Mouse (Mus musculus): ENCODE results near the gene Sobp. TPM values are rescaled to one million over a fixed set of nuclear protein-coding genes. Genes with fewer than 3 reads are reported as not detected.
A peak's percentile ranks its signal among the peaks of the same experiment; 100 is the strongest.

Gene Sobp
- polyA plus RNA-seq (2015; fragmentation: Nextera tagmentation; extraction: Ambion mirVana): 0.75 and 1.2 TPM in 2 replicates

DNA sequence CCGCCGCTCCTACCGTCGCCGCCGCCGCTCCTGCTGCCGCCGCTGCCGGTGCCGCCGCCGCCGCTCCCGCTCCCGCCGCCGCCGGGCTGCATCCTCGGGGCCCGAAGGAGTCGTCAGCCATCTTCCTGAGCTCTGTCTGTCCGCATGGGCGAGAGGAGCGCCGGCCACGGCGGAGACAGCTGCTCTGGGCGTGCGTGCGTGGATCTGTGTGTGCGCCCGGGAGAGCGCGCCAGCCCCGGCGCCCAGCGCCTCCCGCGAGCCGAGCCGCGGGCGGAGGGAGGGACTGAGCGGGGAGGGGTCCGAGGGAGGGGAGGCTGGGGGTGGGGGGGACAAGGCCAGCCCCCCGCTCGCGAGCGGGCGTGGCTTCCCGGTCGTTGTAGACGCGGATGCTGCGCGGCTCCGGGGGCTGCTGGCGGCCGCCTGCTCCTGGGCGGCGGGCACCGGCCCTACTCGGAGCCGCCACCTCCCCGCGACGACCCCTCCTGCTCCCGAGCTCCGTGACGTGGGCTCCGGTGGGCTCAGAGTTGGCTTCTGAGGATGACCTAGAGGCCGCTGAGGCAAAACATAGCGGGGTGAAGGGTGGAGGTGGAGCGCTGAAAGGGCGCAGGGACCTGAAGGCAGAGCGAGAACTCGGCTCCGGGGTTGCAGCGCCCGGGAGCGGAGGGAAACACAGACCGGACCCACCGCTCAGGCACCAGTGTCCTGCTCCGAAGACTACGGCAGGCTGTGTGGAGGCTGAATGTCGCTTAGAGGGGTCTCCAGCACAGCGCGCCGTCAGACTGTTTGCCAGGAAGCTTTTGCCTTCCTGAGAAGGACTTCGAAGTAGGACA, at the start of gene Sobp, which contains the start of gene 9030612E09Rik:
TSS of gene Sobp (minus strand) at position 205 of the 830 bp plus-strand sequence.
TSS of gene 9030612E09Rik (plus strand) at position 379 of the 830 bp plus-strand sequence.
- Histone ChIP-seq H3K9ac (ENCODE audit: low read length) (peak within 1 kb of the TSS; percentile 69), H3K36me3 (ENCODE audit: control insufficient read depth, insufficient read depth, low read length) (no peaks in the 10 kb centered on the region), H3K9me3 (ENCODE audit: control insufficient read depth, low read length) (no peaks in the 10 kb centered on the region), H3K4me1 (replicated peaks; ENCODE audit: control insufficient read depth, insufficient read depth) (no peaks in the 10 kb centered on the region), H3K27ac (replicated peaks) (peak within 1 kb of the TSS; percentile 56; the same call in 1 of the 2 replicates), H3K4me2 (replicated peaks; ENCODE audit: low read depth) (peak within 1 kb of the TSS; percentile 90), H3K4me3 (ENCODE audit: low read depth, low read length) (peak within 1 kb of the TSS; percentile 69), H3K27me3 (ENCODE audit: control insufficient read depth, insufficient read depth, low read length) (no peaks in the 10 kb centered on the region; the same call in 1 of the 2 replicates)
- WGBS: under 1% methylated on average over 40 of the region's 91 CpGs
- peak; percentile 50 for DNase-seq (ENCODE audit: low spot score)
- TF ChIP-seq EP300 (optimal IDR thresholded peaks at IDR 0.05): no peak
- TF ChIP-seq CTCF (IDR thresholded peaks at IDR 0.05; ENCODE audit: low read depth): no peak
- ATAC-seq (ENCODE audit: low FRiP score, low TSS enrichment): peak; percentile 79

GRCm38 (mm10) chr10:43223391-43223790, 49.1 kb upstream of the Sobp start:
- Histone ChIP-seq H3K4me3 (ENCODE audit: low read depth, low read length) (no peak overlapping the region), H3K4me1 (replicated peaks; ENCODE audit: control insufficient read depth, insufficient read depth) (no peaks in the 10 kb centered on the region; the same call in 1 of the 2 replicates), H3K27me3 (ENCODE audit: control insufficient read depth, insufficient read depth, low read length) (no peaks in the 10 kb centered on the region), H3K9me3 (ENCODE audit: control insufficient read depth, low read length) (no peaks in the 10 kb centered on the region), H3K36me3 (ENCODE audit: control insufficient read depth, insufficient read depth, low read length) (no peaks in the 10 kb centered on the region), H3K27ac (replicated peaks) (no peak overlapping the region), H3K4me2 (replicated peaks; ENCODE audit: low read depth) (no peak overlapping the region), H3K9ac (ENCODE audit: low read length) (no peak overlapping the region)
- no peak for TF ChIP-seq CTCF (IDR thresholded peaks at IDR 0.05; ENCODE audit: low read depth)
- TF ChIP-seq EP300 (optimal IDR thresholded peaks at IDR 0.05): no peak
- DNase-seq (ENCODE audit: low spot score): no peak
- no peak for ATAC-seq (ENCODE audit: low FRiP score, low TSS enrichment)
- WGBS: 86% methylated on average over 2 of the region's 2 CpGs

DNA sequence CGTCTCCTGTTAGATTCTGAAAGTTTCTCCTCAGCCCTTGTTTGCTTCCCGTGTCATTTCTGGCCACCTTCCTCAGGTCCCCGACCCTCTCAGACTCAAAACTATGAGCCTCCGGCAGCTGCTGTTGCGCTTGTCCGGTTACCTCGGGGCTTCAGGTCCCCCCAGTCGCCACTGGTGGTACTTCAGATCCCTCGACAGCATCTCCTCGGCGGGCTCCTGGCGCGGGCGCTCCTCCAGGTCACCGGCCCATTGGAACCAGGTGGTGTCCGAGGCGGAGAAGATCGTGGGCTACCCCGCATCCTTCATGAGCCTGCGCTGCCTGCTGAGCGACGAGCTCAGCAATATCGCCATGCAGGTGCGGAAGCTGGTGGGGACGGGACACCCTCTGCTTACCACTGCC, 47.3 kb upstream of the Sobp start:
- TF ChIP-seq EP300 (optimal IDR thresholded peaks at IDR 0.05) (no peak), CTCF (IDR thresholded peaks at IDR 0.05; ENCODE audit: low read depth) (no peak; the same call in none of the 2 replicates)
- WGBS: under 1% methylated on average over 25 of the region's 25 CpGs
- no peaks in the 10 kb centered on the region for H3K9me3 ChIP-seq (ENCODE audit: control insufficient read depth, low read length)
- H3K4me2 ChIP-seq (replicated peaks; ENCODE audit: low read depth): peak overlapping the region; percentile 97
- H3K36me3 ChIP-seq (ENCODE audit: control insufficient read depth, insufficient read depth, low read length): no peaks in the 10 kb centered on the region
- DNase-seq (ENCODE audit: low spot score) (no peak), ATAC-seq (ENCODE audit: low FRiP score, low TSS enrichment) (peak; percentile 39)
- no peaks in the 10 kb centered on the region for H3K27me3 ChIP-seq (ENCODE audit: control insufficient read depth, insufficient read depth, low read length)
- H3K9ac ChIP-seq (ENCODE audit: low read length): peak overlapping the region; percentile 92
- H3K27ac ChIP-seq (replicated peaks): peak overlapping the region; percentile 93
- H3K4me1 ChIP-seq (replicated peaks; ENCODE audit: control insufficient read depth, insufficient read depth): no peaks in the 10 kb centered on the region; the same call in 1 of the 2 replicates
- peak overlapping the region; percentile 90 for H3K4me3 ChIP-seq (ENCODE audit: low read depth, low read length)

- H3K4me2 ChIP-seq (replicated peaks; ENCODE audit: low read depth): peak within 1 kb of the TSS; percentile 97
- no peaks in the 10 kb centered on the region for H3K36me3 ChIP-seq (ENCODE audit: control insufficient read depth, insufficient read depth, low read length)
- no peaks in the 10 kb centered on the region for H3K9me3 ChIP-seq (ENCODE audit: control insufficient read depth, low read length)
- H3K4me3 ChIP-seq (ENCODE audit: low read depth, low read length): peak within 1 kb of the TSS; percentile 90
- peak within 1 kb of the TSS; percentile 92 for H3K9ac ChIP-seq (ENCODE audit: low read length)
- ATAC-seq (ENCODE audit: low FRiP score, low TSS enrichment) (peak; percentile 99), DNase-seq (ENCODE audit: low spot score) (peak; percentile 95)
- peak within 1 kb of the TSS; percentile 93 for H3K27ac ChIP-seq (replicated peaks)
- WGBS: under 1% methylated on average over 50 of the region's 50 CpGs
- TF ChIP-seq EP300 (optimal IDR thresholded peaks at IDR 0.05) (no peak), CTCF (IDR thresholded peaks at IDR 0.05; ENCODE audit: low read depth) (peak; percentile 41)
- no peaks in the 10 kb centered on the region for H3K27me3 ChIP-seq (ENCODE audit: control insufficient read depth, insufficient read depth, low read length)
- H3K4me1 ChIP-seq (replicated peaks; ENCODE audit: control insufficient read depth, insufficient read depth): no peaks in the 10 kb centered on the region; the same call in 1 of the 2 replicates
These were observed 46.7 kb upstream of the Sobp start, which contains the start of gene Pdss2 for GRCm38 (mm10) chr10:43220910-43221625. Pdss2 (plus strand) TSS chr10:43221486.

- H3K36me3 ChIP-seq (ENCODE audit: control insufficient read depth, insufficient read depth, low read length): no peaks in the 10 kb centered on the region
- TF ChIP-seq CTCF (IDR thresholded peaks at IDR 0.05; ENCODE audit: low read depth): no peak
- WGBS: 15% methylated on average over 7 of the region's 7 CpGs
These were observed 46.1 kb upstream of the Sobp start for GRCm38 (mm10) chr10:43220479-43220878.

More at GRCm38 (mm10) chr10:43220479-43220878, 46.1 kb upstream of the Sobp start:
- H3K9me3 ChIP-seq (ENCODE audit: control insufficient read depth, low read length): no peaks in the 10 kb centered on the region
- peak overlapping the region; percentile 90 for H3K4me3 ChIP-seq (ENCODE audit: low read depth, low read length)
- H3K4me2 ChIP-seq (replicated peaks; ENCODE audit: low read depth): peak overlapping the region; percentile 64
- DNase-seq (ENCODE audit: low spot score) (no peak), ATAC-seq (ENCODE audit: low FRiP score, low TSS enrichment) (no peak)
- H3K9ac ChIP-seq (ENCODE audit: low read length): peak overlapping the region; percentile 92
- H3K27ac ChIP-seq (replicated peaks): peak overlapping the region; percentile 93
- H3K4me1 ChIP-seq (replicated peaks; ENCODE audit: control insufficient read depth, insufficient read depth): no peaks in the 10 kb centered on the region; the same call in 1 of the 2 replicates
- H3K27me3 ChIP-seq (ENCODE audit: control insufficient read depth, insufficient read depth, low read length): no peaks in the 10 kb centered on the region
